Mouse (Mus musculus): ENCODE measurements around the gene Oxtr. TPM values are rescaled to one million over a fixed set of nuclear protein-coding genes. Genes with fewer than 3 reads are reported as not detected.

Oxtr gene
- polyA plus RNA-seq, 1 experiment from 2014 or later, result 2.4 TPM

GRCm38 (mm10) chr6:112492656-112493055 is 2.9 kb upstream of the Oxtr start:
- Histone ChIP-seq H3K4me2 (ENCODE audit: low read length) (no peak overlapping the region), H3K36me3 (ENCODE audit: control insufficient read depth, insufficient read depth, low read length) (no peaks in the 10 kb centered on the region), H3K27me3 (replicated peaks; ENCODE audit: control insufficient read depth, insufficient read depth, low read length) (peaks cover 22% of the 10 kb centered on the region), H3K27ac (ENCODE audit: low read depth, low read length) (no peak overlapping the region), H3K4me1 (ENCODE audit: control insufficient read depth, insufficient read depth, low read depth, low read length) (peaks cover 13% of the 10 kb centered on the region), H3K9ac (ENCODE audit: low read depth, low read length) (no peak overlapping the region), H3K9me3 (ENCODE audit: control insufficient read depth, low read length) (no peaks in the 10 kb centered on the region), H3K4me3 (ENCODE audit: low read length) (no peak overlapping the region)
- ATAC-seq, result no peak
- 81% methylated on average over 6 of the region's 6 CpGs for WGBS

- Histone ChIP-seq H3K9ac (ENCODE audit: low read depth, low read length) (no peak overlapping the region), H3K27me3 (replicated peaks; ENCODE audit: control insufficient read depth, insufficient read depth, low read length) (peaks cover 30% of the 10 kb centered on the region), H3K4me1 (ENCODE audit: control insufficient read depth, insufficient read depth, low read depth, low read length) (peaks cover 13% of the 10 kb centered on the region), H3K36me3 (ENCODE audit: control insufficient read depth, insufficient read depth, low read length) (no peaks in the 10 kb centered on the region), H3K27ac (ENCODE audit: low read depth, low read length) (no peak overlapping the region), H3K4me3 (ENCODE audit: low read length) (no peak overlapping the region), H3K9me3 (ENCODE audit: control insufficient read depth, low read length) (no peaks in the 10 kb centered on the region), H3K4me2 (ENCODE audit: low read length) (no peak overlapping the region)
- 79% methylated on average over 8 of the region's 8 CpGs for WGBS
- no peak for ATAC-seq
Measured at GRCm38 (mm10) chr6:112491521-112491920, 1.8 kb upstream of the Oxtr start.

GRCm38 (mm10) chr6:112490625-112491242 is 991 bp upstream of the Oxtr start:
- Histone ChIP-seq H3K9ac (ENCODE audit: low read depth, low read length) (peak overlapping the region; percentile 47), H3K27me3 (replicated peaks; ENCODE audit: control insufficient read depth, insufficient read depth, low read length) (peaks cover 30% of the 10 kb centered on the region), H3K4me2 (ENCODE audit: low read length) (peak overlapping the region; percentile 66), H3K4me3 (ENCODE audit: low read length) (peak overlapping the region; percentile 44), H3K4me1 (ENCODE audit: control insufficient read depth, insufficient read depth, low read depth, low read length) (peaks cover 13% of the 10 kb centered on the region), H3K36me3 (ENCODE audit: control insufficient read depth, insufficient read depth, low read length) (no peaks in the 10 kb centered on the region), H3K9me3 (ENCODE audit: control insufficient read depth, low read length) (no peaks in the 10 kb centered on the region), H3K27ac (ENCODE audit: low read depth, low read length) (no peak overlapping the region)
- WGBS, result 1% methylated on average over 35 of the region's 35 CpGs
- ATAC-seq, result peak; percentile 75

DNA sequence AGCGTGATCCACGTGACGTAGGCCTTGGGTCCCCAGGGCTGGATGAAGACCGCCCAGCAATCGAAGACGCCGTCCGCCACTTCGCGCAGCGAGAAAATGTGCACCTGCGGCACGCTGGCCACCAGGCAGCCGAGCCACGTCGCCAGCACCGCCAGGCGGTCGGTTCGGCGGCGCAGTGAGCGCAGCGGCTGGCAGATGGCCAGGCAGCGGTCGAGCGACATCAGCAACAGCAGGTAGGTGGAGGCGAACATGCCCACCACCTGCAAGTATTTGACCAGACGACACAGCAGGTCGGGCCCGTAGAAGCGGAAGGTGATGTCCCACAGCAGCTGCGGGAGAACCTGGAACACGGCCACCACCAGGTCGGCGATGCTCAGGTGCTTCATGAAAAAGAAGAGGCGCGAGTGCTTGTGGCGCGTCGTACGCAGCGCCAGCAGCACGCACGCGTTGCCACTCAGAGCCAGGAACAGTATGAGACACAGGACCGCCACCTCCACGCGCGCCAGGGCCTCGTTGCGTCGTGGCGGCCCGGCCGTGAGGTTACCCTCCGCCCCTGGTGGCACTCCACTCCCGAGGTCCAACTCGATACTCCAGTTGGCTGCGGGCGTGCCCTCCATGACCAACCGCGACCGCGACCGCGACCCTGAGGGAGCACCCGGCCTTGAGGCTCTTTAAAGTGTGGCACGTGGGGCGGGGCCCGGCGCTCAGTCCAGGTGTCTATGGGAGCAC is 398 bp downstream of the Oxtr start:
- H3K4me1 ChIP-seq (ENCODE audit: control insufficient read depth, insufficient read depth, low read depth, low read length), result peaks cover 13% of the 10 kb centered on the region
- no peaks in the 10 kb centered on the region for H3K36me3 ChIP-seq (ENCODE audit: control insufficient read depth, insufficient read depth, low read length)
- peaks cover 30% of the 10 kb centered on the region for H3K27me3 ChIP-seq (replicated peaks; ENCODE audit: control insufficient read depth, insufficient read depth, low read length)
- peak overlapping the region; percentile 66 for H3K4me2 ChIP-seq (ENCODE audit: low read length)
- WGBS, result 5% methylated on average over 68 of the region's 72 CpGs
- peak; percentile 35; the same call in 1 of the 2 replicates for ATAC-seq
- H3K9ac ChIP-seq (ENCODE audit: low read depth, low read length), result peak overlapping the region; percentile 54
- peak overlapping the region; percentile 44 for H3K4me3 ChIP-seq (ENCODE audit: low read length)
- no peaks in the 10 kb centered on the region for H3K9me3 ChIP-seq (ENCODE audit: control insufficient read depth, low read length)
- no peak overlapping the region for H3K27ac ChIP-seq (ENCODE audit: low read depth, low read length)

DNA sequence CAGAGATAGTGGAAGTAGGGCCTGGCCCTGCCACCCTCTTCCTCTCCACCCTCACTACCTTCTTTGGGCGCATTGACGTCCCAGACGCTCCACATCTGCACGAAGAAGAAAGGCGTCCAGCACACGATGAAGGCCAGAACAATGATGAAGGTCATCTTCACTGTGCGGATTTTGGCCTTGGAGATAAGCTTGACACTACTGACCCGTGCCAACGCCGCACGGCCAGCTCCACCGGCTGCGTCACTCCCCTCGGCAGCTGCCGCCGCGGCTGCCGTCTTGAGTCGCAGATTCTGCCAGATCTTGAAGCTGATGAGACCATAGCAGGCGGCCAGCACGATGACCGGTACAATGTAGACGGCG is 942 bp downstream of the Oxtr start:
- no peak for ATAC-seq
- WGBS, result 31% methylated on average over 24 of the region's 24 CpGs
- H3K9ac ChIP-seq (ENCODE audit: low read depth, low read length), result peak overlapping the region; percentile 54

DNA sequence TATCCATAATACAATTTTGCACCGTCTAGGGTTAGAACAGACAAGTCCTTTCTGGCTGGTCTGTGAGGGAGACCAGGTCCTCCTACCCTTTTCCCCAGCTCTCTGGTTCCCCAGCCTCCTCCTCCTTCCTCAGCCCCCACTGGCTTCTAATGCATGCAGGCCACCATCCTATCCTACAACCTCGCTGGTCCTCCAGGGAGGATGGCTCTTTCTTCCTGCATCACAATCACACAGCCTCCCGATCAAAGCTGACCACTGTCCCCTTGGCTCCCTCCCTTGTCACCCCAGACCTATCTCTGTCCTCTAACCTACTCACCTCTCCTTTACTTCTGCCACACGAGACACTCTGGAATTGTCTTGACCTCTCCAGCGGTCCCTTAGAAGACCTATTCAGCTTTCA is 1.8 kb downstream of the Oxtr start:
- H3K27ac ChIP-seq (ENCODE audit: low read depth, low read length), result no peak overlapping the region
- H3K4me1 ChIP-seq (ENCODE audit: control insufficient read depth, insufficient read depth, low read depth, low read length), result peaks cover 13% of the 10 kb centered on the region
- H3K4me3 ChIP-seq (ENCODE audit: low read length), result no peak overlapping the region
- no peak overlapping the region for H3K4me2 ChIP-seq (ENCODE audit: low read length)
- no peaks in the 10 kb centered on the region for H3K9me3 ChIP-seq (ENCODE audit: control insufficient read depth, low read length)
- no peak overlapping the region for H3K9ac ChIP-seq (ENCODE audit: low read depth, low read length)
- no peaks in the 10 kb centered on the region for H3K36me3 ChIP-seq (ENCODE audit: control insufficient read depth, insufficient read depth, low read length)
- ATAC-seq, result no peak
- H3K27me3 ChIP-seq (replicated peaks; ENCODE audit: control insufficient read depth, insufficient read depth, low read length), result peaks cover 30% of the 10 kb centered on the region
- WGBS, result 78% methylated on average over 5 of the region's 5 CpGs

More for the DNA sequence above, 942 bp downstream of the Oxtr start:
- no peak overlapping the region for H3K27ac ChIP-seq (ENCODE audit: low read depth, low read length)
- peaks cover 13% of the 10 kb centered on the region for H3K4me1 ChIP-seq (ENCODE audit: control insufficient read depth, insufficient read depth, low read depth, low read length)
- H3K4me2 ChIP-seq (ENCODE audit: low read length), result peak overlapping the region; percentile 66
- H3K36me3 ChIP-seq (ENCODE audit: control insufficient read depth, insufficient read depth, low read length), result no peaks in the 10 kb centered on the region
- H3K27me3 ChIP-seq (replicated peaks; ENCODE audit: control insufficient read depth, insufficient read depth, low read length), result peaks cover 30% of the 10 kb centered on the region
- H3K9me3 ChIP-seq (ENCODE audit: control insufficient read depth, low read length), result no peaks in the 10 kb centered on the region
- H3K4me3 ChIP-seq (ENCODE audit: low read length), result peak overlapping the region; percentile 44

DNA sequence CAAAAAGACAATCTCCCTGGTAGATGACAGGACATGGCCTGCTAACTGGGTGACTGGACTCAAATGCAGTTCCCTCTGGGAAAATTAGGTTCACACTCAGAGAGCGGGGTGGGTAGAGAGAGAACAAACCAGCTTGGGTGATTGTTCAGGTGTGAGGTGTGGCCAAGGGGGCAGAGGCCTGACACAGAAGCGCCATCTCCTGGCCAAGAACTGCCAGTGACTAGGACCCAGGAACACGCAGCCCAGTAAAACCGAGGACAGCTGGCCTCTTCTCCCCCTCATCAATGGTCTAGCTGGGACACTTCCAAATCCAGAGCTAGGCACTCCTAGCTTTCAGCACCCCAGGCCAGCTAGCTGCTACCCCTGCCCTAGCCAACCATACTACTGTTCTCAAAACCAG is 5.4 kb downstream of the Oxtr start:
- H3K4me3 ChIP-seq (ENCODE audit: low read length), result no peak overlapping the region
- H3K4me2 ChIP-seq (ENCODE audit: low read length), result no peak overlapping the region
- peak; percentile 51; the same call in 1 of the 2 replicates for ATAC-seq
- no peaks in the 10 kb centered on the region for H3K9me3 ChIP-seq (ENCODE audit: control insufficient read depth, low read length)
- no peak overlapping the region for H3K9ac ChIP-seq (ENCODE audit: low read depth, low read length)
- 10% methylated on average over 4 of the region's 4 CpGs for WGBS
- no peak overlapping the region for H3K27ac ChIP-seq (ENCODE audit: low read depth, low read length)
- H3K36me3 ChIP-seq (ENCODE audit: control insufficient read depth, insufficient read depth, low read length), result no peaks in the 10 kb centered on the region
- H3K4me1 ChIP-seq (ENCODE audit: control insufficient read depth, insufficient read depth, low read depth, low read length), result peaks cover 6% of the 10 kb centered on the region
- H3K27me3 ChIP-seq (replicated peaks; ENCODE audit: control insufficient read depth, insufficient read depth, low read length), result peaks cover 23% of the 10 kb centered on the region

DNA sequence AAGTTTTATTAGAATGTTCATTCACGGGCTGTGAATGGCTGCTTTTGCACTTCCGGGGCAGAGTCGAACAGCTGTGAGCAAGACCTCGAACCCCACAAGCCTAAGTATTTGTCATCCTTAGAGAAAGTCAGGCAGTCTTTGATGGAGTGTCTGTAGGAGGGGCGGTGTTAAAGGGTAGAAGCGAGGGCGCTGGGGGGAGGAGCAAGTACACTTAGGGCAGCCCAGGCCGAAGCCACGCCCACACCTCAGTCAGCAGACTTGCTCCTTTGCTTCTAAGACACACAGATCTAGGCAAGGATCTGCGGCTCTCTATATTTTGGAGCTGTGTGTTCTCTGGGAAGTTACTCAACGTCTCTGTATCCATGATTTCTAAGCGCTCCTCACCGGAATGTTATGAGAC is 9.9 kb downstream of the Oxtr start:
- H3K27me3 ChIP-seq (replicated peaks; ENCODE audit: control insufficient read depth, insufficient read depth, low read length), result no peaks in the 10 kb centered on the region
- H3K27ac ChIP-seq (ENCODE audit: low read depth, low read length), result no peak overlapping the region
- H3K4me3 ChIP-seq (ENCODE audit: low read length), result no peak overlapping the region
- no peak for ATAC-seq
- no peaks in the 10 kb centered on the region for H3K4me1 ChIP-seq (ENCODE audit: control insufficient read depth, insufficient read depth, low read depth, low read length)
- no peaks in the 10 kb centered on the region for H3K9me3 ChIP-seq (ENCODE audit: control insufficient read depth, low read length)
- H3K9ac ChIP-seq (ENCODE audit: low read depth, low read length), result no peak overlapping the region
- WGBS, result 46% methylated on average over 13 of the region's 13 CpGs
- H3K4me2 ChIP-seq (ENCODE audit: low read length), result no peak overlapping the region
- H3K36me3 ChIP-seq (ENCODE audit: control insufficient read depth, insufficient read depth, low read length), result no peaks in the 10 kb centered on the region

DNA sequence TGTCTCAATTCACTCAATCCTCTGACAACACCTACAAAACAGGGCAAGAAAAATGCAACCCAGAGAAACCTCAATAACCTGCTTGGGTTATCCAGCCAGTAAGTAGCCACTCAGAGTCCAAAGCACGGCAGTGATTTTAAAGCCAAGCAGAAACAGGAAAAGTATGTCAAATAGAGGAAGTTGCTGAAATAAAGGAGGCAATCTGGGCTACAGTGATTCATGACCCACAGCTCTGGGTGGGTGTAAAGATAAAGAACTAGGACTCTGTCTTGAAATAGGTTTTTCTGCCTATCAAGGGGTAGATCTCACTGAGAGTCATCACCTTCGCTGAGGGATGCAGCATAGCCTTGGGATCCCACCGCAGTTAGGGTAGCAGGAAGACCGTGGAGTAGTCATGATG is 18.1 kb downstream of the Oxtr start:
- H3K27ac ChIP-seq (ENCODE audit: low read depth, low read length), result no peak overlapping the region
- no peak for ATAC-seq
- no peaks in the 10 kb centered on the region for H3K36me3 ChIP-seq (ENCODE audit: control insufficient read depth, insufficient read depth, low read length)
- H3K4me2 ChIP-seq (ENCODE audit: low read length), result no peak overlapping the region
- WGBS, result 82% methylated on average over 4 of the region's 4 CpGs
- no peaks in the 10 kb centered on the region for H3K9me3 ChIP-seq (ENCODE audit: control insufficient read depth, low read length)
- H3K9ac ChIP-seq (ENCODE audit: low read depth, low read length), result no peak overlapping the region
- H3K27me3 ChIP-seq (replicated peaks; ENCODE audit: control insufficient read depth, insufficient read depth, low read length), result no peaks in the 10 kb centered on the region
- no peaks in the 10 kb centered on the region for H3K4me1 ChIP-seq (ENCODE audit: control insufficient read depth, insufficient read depth, low read depth, low read length)
- H3K4me3 ChIP-seq (ENCODE audit: low read length), result no peak overlapping the region
